Mouse (Mus musculus) right cerebral cortex, postnatal 14 days (tissue): ENCODE measurements at regions not wholly inside any gene's neighbourhood (a gene's known extent, or its start where the extent isn't known, plus 50 kb on each side); places are given as distances from the start of the nearest gene placed in this dataset.

ENCODE experiments used
- DNase-seq: peaks from one replicate; pipeline ENCODE4 v3.0.0; 2022

DNA sequence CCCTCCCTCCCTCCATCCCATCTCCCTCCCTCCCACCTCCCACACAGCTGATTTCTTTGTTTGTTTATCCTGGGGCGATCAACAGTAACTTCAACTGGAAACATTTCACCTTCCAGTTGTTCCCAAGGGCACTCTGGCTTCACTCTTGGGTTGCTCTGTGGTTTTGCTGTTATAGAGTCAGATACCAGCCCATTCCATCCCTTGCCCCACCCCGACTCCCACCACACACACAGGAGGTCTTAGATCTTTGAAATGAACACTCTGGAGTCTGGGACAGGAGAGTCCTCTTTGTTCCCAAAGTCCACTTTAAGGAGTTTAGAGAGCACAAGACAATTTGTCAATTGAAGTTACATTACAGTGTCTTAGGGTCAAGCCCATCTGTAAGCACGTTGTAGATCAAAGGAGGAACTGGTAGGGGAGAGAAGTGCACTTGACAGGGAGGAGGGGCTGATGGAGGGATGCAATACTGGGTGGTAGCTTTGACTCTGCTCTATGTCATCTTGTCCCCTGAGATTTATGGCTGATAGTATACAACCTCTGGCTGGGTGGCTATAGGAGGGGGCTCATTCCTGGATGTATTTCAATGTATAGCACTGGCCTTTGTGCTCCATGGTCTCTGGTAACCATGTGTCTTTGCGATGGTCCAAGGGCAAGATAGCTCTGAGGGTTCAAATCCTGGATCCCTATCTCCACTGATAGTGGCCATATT lies 313.9 kb downstream of the Glrx3 start:
- no peak for DNase-seq

DNA sequence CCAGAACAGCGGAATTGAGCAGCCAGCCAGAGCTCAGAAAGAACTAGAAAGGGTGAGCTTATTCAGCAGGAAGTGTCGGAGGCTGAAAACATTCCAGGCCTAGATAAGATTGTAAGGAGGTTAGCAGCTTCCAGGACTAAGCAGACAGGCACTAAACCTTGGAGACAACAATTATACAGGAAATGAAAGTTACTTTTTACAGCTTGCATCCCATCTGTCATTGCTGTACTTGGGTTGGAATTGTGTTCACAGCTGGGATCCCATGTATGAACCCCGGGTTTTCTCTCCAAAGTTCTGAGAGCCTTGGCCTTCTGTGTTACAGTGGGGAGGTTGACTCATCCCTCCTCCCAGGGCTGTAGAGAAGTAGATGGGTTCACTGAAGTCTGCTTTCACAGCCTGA lies 328.5 kb downstream of the Glrx3 start:
- DNase-seq, result no peak

DNA sequence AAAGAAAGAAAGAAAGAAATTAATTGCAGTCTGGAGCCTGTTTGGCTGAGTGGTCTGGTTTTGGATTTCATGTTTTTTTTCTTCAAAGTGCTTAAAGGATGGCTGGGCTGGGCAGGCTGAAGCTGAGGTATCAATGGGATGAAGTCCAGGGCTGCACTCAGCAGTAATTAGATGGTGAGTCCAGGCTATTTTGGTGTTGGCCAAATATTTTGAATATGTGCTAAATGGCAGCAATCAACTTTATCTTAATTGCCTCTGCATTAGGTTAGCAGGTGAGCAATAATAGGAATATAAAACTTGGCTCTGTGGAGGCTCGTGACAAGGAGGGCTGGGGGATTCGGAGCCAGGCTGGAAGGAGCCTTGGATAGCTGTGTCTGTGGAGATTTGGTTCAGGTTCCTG lies 329.3 kb downstream of the Glrx3 start:
- DNase-seq, result no peak

DNA sequence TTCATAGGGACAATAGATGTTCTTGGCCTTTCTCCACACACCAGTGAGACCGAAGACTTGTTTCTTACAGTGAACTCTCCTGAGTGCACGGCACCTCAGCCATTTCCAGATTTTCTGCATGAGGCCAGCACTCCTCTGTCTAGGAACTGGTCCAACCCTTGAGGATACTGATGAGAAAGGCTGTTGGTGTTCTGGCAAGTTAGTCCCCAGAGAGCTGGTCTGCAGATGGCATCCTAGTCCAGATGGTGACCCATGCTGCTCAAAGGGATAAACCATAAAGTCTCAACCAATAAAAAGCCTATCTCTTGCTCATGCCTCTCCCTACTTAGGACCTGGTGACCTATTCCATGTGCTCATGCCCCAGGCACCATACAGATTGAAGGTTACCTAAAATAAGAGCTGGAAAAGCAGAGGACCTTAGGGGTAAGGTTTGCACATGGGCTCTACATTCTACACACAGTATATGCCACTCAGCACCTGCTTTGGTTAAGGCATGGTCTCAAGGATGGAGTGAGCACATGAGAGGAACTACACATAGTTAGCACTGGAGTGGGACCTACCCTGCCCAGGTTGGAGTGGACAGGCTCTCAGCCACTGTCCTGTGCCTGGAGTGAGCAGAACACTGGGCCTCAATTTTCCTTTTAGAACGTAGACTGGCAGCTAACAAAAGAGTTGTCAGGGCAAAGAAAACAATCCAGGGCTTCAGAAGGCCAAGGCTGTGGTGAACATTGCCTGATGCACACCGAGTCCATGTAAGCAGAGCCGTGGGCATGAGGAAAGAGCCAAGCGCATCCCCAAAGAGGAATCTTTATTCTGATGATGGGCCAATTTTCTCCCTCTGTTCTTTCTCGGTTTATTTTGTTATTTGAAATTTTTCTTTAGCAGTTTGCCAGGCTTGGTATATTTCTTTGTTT lies 335.9 kb downstream of the Glrx3 start:
- no peak for DNase-seq

DNA sequence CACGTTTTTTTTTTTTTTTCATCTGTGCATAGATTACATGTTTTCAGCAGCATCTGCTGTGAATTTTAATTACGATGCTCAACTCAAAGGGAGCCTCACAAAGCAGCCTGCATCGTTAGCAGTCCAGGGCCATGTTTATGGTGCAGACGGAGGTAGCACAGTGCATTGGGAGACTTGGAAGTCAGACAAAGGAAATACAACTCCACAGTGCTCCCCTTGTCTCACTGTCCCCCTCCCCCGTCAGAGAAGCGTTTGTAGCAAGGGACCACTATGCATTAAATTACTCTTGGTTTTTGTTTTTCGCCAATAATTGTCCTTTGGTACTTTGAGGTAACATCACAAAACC lies 336.5 kb downstream of the Glrx3 start:
- no peak for DNase-seq

DNA sequence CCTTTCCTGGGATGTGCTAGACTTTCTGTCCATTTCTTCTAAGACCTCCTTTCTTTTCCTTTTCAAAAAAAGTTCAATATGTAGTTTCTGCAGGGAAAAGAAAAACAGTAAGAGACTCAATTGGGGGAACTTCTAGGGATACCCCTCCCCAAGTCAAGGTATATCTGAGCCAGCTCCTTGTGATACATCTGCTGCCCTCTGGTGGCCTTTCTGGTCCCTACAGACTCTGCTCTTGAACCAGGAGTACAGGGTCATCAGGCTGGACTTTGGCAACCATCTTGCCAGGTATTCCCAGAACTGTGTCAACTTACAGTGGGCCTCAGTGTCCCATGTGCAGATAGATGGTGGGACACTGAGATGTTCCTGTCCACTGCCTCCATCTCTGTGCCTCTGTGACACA lies 346.5 kb downstream of the Glrx3 start:
- peak; percentile 38 for DNase-seq

DNA sequence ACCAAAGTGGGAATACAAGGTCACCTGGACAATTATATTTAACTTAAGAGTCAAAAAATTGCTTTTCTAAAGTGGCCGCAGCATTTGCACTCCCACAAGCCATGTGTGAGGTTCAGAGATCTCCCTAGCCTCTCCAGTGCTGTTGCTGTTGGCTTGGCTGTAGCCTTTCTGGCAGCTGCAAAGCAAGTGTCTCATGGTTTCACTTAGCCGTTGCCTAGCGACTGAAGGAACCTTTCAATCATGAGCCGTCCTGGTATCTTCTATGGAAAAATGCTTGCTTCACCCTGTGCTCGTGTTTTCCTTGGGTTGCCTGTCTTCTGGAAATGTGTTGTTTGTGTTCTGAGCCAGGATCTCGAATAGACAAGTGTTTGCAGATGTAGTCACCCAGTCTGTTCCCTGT lies 367.9 kb downstream of the Glrx3 start:
- DNase-seq, result no peak

DNA sequence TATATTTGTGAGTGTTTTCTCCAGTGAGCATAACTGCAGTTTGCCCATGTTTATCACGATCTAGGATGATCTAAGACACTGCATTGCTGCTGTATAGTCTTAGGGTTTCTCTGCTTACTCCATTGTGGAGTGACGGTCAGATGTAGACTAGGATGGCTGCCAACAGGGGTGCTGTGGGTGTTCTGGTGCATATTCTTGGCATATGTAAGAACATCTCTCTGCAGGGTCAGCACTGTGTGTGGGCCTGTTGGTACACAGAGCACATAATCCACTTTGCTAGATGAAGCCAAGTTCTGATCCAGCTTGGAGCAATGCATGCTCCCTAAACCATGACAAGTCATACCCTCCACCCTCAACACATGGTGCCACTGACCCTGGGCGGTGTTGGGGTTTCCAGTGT lies 375.4 kb downstream of the Glrx3 start:
- DNase-seq, result no peak

DNA sequence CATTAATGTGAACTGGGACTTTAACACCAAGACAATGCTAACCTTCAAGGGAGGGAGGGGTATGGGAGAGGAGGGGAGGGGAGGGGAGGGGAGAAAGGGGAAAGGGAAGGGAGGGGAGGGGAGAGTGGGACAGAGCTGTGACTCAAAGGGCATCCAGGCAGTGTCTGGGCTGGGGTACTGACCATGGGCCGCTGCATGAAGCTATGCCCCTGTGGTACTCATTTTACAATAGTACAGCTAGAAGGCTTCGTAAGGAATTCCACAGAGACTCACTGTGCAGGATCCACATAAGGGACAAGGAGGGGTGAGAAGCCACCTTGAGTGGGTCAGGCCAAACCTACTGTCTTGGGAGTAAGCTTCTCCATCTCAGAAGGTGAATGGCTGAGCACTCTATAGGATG lies 403.1 kb downstream of the Glrx3 start:
- no peak for DNase-seq

DNA sequence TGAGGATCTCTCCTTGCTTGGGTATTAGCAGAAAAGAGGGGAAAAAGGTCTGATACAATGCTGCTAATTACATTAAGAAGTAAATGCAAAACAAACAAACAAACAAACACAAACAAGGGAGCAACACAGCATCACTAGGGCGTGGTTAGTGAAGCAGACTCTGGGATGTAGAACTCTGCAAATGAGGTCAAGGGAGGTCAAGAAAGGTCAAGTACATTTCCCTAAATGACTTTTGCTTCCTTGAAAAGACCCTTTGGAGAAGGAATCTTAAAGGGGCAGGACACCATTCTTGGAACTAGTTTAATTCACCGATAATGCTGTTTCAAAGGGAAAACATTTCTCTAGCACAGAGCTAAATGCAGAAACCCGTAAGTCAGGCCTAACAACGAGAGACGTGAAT lies 403.6 kb downstream of the Glrx3 start:
- no peak for DNase-seq

DNA sequence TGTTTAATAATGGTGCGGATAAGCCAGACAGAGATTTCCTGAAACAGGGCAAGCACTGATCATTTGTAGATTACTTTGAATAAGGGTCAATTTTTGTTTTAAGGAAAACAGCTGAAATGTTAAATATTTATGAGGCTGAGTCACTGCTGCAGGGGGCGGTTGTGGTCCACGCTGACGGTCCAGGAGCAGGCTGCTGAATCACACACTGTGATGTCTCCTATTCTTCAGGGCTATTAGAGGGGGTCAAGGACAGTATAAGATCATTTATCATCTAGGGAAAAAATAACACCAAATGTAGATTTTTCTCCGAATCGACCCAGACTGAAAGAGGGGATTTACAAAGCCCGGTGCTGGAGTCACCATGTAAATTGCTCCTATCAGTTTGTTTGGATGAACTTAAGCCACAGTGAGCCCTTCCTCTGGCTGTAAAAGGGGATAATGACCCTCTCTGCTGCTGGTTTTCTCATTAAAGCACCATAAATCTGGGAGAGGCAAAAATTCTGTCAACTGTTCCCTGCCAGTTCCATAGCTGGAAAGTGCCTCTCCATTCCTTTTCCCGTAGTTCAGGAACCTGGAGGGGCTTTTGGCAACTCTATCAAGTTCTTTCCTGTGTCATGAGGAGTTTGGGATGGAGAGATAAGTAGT lies 404.2 kb downstream of the Glrx3 start:
- no peak for DNase-seq

DNA sequence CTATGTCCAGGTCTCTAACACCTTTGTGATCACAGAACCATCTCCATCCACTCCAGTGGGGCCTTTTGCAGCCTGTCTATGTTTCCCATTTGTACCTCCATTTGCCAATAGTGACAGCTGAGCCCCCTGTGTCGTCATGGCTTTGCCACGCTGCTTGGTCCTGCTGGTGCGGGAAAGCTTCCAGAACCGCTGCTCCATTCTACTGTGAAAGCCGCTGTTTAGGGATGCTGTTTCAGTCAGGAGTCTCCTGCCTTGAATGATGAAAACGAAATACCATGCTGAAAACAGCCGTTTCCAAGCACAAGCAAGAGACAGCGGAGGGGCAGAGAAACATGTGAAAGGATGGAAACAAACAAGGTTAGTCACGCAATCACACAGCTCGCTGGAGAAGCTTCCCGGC lies 410.4 kb downstream of the Glrx3 start:
- no peak for DNase-seq

DNA sequence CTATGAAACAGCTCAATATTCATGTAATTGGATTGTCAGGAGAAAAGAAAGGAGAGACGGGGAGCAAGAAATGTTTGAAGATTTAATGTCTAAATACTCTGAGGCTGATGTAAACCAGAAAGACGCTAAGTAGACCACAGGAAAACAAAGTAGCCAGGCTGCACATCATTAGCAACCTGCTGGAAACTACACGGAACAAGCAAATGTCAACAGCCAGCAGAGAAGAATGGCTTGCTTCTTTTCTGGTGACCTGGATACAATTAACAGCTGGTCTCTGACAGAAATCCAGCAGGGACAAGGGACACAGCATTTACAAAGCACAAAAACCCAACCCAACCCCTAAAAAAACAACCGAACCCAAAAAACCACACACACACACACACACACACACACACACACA lies 413.6 kb downstream of the Glrx3 start:
- DNase-seq, result no peak

DNA sequence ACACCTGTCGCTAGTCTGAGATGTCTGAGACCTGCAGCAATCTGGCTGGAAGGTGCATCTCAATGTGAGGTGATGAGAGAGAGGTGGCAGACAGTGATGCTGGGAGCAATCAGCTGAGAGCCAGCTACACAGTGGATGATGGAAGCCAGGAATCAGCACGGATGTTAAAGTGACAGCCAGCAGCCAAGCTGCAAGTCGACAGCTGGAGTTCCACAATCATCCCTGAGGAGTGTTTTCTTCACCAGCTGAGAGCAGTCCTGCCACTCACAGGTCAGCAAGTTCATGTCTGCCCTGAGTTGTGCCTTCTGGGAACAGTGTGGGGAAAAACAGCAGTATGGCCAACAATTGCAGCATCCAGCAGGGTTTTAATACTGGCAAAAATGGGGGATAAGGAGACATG lies 422.3 kb downstream of the Glrx3 start:
- DNase-seq, result no peak

DNA sequence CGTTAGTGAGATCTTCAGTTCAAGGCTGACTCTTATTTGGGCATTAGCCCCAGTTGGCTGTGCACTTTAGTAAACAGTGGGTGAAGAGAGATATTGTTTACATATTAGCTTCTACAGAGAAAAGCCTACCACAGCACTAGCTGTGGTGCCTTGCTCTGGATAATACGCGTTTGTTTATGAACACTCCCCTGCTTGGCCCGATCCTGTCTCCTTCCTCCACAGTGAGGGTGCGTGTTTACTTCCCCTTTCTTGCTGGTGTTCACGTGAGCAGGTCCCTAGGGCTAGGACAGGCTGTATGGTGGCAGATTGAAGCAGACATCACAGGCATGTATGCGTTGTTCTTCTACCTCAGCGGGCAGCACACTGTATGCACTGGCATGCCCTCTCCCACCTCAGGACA lies 423.1 kb downstream of the Glrx3 start:
- DNase-seq, result no peak

DNA sequence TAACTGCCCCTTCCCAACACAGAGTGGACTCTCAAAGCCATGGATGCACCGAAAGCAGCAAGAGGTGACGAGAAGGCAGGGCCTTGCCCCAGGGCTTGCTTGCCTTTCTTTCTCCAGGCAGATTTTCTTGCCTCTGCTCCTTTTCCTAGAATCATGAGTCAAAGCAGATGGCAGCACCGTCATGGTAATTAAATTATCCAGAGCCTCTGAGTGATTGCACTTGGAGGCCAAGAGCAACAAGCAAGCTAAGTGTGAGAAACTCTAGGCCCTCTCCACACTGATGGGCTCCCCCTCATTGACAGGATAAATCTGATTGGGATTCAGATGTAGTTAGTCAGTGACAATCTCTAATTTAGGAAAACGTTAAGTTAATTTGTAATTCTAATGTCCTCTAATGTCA lies 427.5 kb downstream of the Glrx3 start:
- no peak for DNase-seq

DNA sequence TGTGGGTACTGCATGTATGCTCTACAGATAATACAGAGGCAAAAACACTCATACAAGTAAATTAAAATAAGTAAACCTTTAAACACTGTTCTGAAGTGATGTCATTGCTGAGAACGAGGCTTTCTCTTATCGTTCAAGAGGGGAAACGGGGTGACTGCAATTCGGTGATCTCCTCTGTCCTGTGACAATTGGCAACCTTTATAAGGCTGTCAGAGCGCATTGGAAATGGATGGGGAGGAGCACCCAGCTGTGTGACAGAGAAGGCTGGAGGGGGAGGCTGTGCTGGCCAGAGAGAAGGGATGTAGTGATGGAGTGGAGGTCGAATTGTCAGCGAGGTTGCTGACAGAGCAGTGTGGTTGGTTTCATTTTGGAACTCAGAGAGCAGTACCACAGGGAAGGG lies 428.0 kb downstream of the Glrx3 start:
- DNase-seq, result no peak

DNA sequence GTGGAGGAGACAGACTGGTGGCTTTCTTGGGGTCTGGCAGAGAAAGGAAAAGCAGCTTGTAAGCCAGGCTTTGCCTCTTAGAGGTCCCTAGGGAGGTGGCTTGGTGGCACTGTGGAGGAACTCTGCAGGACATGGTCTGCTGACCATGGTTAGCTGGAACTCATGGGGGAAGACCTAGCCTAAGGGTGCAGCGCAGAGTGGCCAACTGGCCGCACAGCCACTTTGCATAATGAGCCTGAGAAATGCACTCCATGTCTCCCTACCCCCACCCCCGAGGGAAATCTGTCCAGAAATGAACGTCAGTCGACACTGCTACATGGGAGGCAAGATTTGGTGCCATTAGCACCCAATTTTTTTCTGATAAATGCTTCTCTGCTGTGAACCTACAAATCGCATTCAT lies 429.5 kb downstream of the Glrx3 start:
- DNase-seq, result no peak

DNA sequence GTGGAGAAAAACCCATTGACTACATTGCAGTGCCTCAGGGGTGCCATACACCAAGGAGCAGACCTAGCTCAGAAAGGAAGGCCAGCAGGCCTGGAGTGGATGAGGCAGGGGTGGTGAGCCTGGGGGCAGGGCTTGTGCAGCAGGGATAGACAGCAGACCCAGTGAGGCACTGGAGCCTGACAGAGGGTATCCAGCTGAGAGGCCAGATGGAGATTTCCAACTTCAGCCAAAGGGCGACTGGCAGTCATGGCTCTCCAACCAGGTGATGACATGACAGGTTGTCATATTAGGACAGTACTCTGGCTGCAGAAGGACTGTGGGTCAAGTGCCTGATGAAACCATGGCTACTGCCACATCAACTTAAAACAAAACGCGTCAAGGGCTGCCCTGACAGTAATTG lies 431.1 kb downstream of the Glrx3 start:
- no peak for DNase-seq

DNA sequence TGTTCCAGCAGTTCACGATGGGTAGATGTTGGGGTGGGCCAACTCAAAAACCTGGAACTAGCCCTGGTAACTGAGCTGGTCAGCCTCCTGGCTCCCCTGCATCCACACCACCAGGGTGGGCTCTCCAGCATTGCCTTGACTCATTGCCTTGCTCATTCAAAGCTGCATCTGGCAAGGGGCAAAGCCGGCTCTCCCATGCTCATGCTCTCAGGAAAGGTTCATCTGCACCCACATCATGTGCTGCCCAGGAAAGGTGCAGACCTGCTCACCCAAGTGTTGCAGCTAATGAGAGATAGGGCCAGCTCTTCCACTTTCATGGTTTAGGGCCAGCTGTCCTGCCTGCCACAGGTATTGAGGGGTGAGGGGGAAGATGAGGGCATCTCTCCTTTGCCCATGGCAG lies 437.9 kb downstream of the Glrx3 start:
- DNase-seq, result no peak

DNA sequence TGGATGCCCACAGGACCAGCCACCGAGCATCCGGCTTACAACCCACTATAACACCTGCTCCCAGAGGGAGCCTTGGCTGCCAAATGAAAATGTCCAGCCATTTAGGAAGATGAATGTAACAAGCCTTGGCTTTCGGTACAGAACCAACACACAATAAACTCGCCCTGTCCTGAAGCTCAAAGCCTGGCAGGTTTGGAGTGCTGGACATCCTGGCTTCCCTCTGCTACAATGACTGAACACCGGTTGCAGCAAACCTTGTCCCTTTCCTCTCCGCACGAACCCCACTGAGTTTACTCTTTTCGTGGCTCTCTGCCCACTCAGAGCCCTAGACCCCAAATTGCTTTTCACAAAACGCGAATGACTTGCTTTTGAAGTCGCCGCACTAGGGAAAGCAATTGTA lies 441.9 kb downstream of the Glrx3 start:
- DNase-seq, result no peak

DNA sequence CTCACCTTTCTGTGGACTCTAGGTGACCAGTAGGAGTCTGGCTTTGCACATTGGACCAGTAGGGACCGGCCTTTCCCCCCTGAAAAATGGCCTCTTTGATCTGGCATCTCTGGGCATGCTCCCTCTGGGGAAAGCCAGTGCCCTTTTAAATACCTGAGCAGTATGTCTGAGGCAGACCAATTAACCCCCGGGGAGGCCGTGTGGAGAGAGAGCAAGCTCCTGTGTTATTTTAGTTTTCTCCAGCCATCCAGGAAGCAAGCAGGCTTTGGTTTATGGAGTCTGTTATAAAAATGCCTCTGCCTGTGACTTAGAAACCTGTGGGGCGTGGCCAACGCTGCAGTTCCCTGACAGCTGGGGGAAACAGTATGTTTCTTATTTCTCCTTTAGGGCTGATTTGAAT lies 445.5 kb downstream of the Glrx3 start:
- DNase-seq, result no peak

DNA sequence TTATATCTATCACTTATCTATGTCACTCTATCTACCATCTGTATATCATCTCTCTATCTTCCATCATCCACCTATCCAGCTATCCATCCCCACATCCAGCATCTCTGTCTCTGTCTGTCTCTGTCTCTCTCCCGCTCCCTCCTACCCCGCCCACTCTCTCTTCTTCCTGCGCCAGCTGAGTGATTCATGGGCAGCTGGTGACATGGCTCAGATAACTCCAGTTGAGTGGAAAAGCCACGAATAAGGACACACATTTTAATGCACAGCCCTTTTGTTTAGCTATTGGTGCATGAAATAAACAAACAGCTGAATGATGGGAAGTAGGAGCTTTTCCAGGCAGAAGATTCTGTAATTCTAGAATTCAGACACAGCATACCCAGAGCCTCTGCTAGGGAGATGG lies 446.3 kb downstream of the Glrx3 start:
- DNase-seq, result no peak

DNA sequence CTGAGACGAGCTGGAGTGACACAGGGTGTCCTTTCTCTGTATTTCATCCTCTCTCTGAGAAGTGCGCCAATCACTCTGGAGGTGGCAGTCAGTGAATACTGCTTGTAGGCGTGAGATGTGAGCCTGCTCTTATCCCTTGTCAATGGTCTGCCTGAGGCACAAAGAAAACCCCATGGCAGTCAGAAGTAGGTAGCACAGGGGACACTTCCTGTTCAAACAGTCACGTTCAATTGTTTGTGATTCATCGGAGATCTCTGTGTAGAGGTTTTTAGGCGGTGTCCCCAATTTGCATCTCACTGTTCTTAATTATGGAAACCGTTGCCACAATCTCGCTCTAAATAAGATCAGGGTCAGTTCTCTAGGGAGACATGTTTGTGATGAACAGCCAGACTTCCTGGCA lies 447.7 kb downstream of the Glrx3 start:
- no peak for DNase-seq
